Mouse (Mus musculus) heart, postnatal 0 days (tissue): Measurements from ENCODE around the gene Gm42906.

Experiments
- CTCF ChIP-seq: IDR thresholded peaks from 2 replicates; pipeline ENCODE4 v1.5.1; 2016; ENCODE audit warnings: antibody characterized with exemption, control low read depth, low read depth
- EP300 ChIP-seq: IDR thresholded peaks from 2 replicates; pipeline ENCODE4 v1.6.1; 2016; ENCODE audit warnings: antibody characterized with exemption, low read depth

DNA sequence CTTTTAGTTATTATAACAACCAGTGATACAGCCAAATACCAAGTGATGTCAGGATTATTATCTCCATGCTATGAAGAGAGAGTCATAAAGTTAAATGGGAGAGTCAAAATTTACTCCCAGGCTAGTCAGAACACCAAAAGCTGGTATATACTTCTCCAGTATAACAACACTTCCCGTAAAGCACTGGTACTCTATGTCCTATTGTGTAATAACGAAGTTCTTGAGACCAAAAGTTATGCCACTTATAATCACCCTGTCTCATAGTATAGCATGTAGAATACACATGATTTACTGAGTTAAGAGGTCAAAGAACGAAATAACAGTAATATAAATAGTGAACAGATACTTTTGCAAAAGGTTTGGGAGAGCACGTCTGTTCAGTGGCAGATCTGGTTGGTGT, 222.9 kb downstream of the Gm42906 start:
- TF ChIP-seq CTCF (no peak), EP300 (no peak)
